Mouse (Mus musculus): ENCODE measurements around the gene Syngr3.

GRCm38 (mm10) chr17:24639571-24639988 is 50.2 kb downstream of the Syngr3 start:
- no peak for TF ChIP-seq CTCF (IDR thresholded peaks at IDR 0.05; ENCODE audit: insufficient read depth, low read length)
- TF ChIP-seq POLR2A (IDR thresholded peaks at IDR 0.05; ENCODE audit: borderline replicate concordance, extremely low read depth, low read depth, low read length), result no peak
